Mouse (Mus musculus) stomach, postnatal 0 days (tissue): ENCODE measurements around the gene Chmp6. TPM values are rescaled to one million over a fixed set of nuclear protein-coding genes. Genes with fewer than 3 reads are reported as not detected.

Experiments used
- ATAC-seq: fragments of 200-750 bp; cut with Nextera tagmentation; 2 replicates; pipeline ENCODE4 v1.8.0; 2017; ENCODE audit not compliant: low FRiP score, low TSS enrichment
- DNase-seq: peaks from one replicate; pipeline ENCODE4 v3.0.0-alpha.2; 2016; ENCODE audit warnings: low spot score
- H3K27ac ChIP-seq: fragments of 300-500 bp; sonication (generic); replicated peaks from 2 replicates; pipeline ENCODE4 v1.5.1; 2014; ENCODE audit warnings: mild to moderate bottlenecking, control low read depth
- H3K27me3 ChIP-seq: fragments of 300-500 bp; sonication (generic); 2 replicates; pipeline ENCODE4 v1.6.1; 2014; ENCODE audit warnings: low read length; ENCODE audit not compliant: control insufficient read depth, insufficient read depth
- H3K36me3 ChIP-seq: fragments of 300-500 bp; sonication (generic); 2 replicates; pipeline ENCODE4 v1.6.1; 2014; ENCODE audit warnings: low read length, mixed read lengths; ENCODE audit not compliant: control insufficient read depth, insufficient read depth
- H3K4me1 ChIP-seq: fragments of 300-500 bp; sonication (generic); replicated peaks from 2 replicates; pipeline ENCODE4 v1.6.1; 2014; ENCODE audit warnings: antibody characterized with exemption; ENCODE audit not compliant: control insufficient read depth, insufficient read depth
- H3K4me2 ChIP-seq: fragments of 300-500 bp; sonication (generic); replicated peaks from 2 replicates; pipeline ENCODE4 v1.6.1; 2014; ENCODE audit warnings: low read depth, mild to moderate bottlenecking, control low read depth, moderate library complexity
- H3K4me3 ChIP-seq: fragments of 300-500 bp; sonication (generic); 2 replicates; pipeline ENCODE4 v1.5.1; 2014; ENCODE audit warnings: low read depth, low read length, control low read depth
- H3K9ac ChIP-seq: fragments of 300-500 bp; sonication (generic); 2 replicates; pipeline ENCODE4 v1.6.1; 2014; ENCODE audit warnings: mild to moderate bottlenecking, low read length, control low read depth, mixed read lengths
- H3K9me3 ChIP-seq: fragments of 300-500 bp; sonication (generic); 2 replicates; pipeline ENCODE4 v1.6.1; 2016; ENCODE audit warnings: low read length; ENCODE audit not compliant: control insufficient read depth
- CTCF ChIP-seq: IDR thresholded peaks from 2 replicates; pipeline ENCODE4 v1.5.1; 2016; ENCODE audit warnings: antibody characterized with exemption, low read depth, mild to moderate bottlenecking, moderate library complexity
- EP300 ChIP-seq: optimal IDR thresholded peaks from 2 replicates; pipeline ENCODE3; 2016; ENCODE audit warnings: antibody characterized with exemption
- WGBS: fragments of 180-500 bp; shearing (Covaris S2); extraction: QIAGEN DNeasy Blood & Tissue Kit; methylation state at CpG from one replicate; pipeline ENCODE4 v1.1.7; 2014; 5-methylcytosine and 5-hydroxymethylcytosine counted together
- polyA plus RNA-seq: library from polyadenylated mRNA; unstranded; fragments of >200 nt; fragmentation: Nextera tagmentation; extraction: Ambion mirVana; gene quantifications from 2 replicates; pipeline ENCODE4 v1.2.1, GENCODE M21; 2015

Chmp6 gene
- polyA plus RNA-seq, 1 experiment from 2014 or later, result 84.5 TPM

DNA sequence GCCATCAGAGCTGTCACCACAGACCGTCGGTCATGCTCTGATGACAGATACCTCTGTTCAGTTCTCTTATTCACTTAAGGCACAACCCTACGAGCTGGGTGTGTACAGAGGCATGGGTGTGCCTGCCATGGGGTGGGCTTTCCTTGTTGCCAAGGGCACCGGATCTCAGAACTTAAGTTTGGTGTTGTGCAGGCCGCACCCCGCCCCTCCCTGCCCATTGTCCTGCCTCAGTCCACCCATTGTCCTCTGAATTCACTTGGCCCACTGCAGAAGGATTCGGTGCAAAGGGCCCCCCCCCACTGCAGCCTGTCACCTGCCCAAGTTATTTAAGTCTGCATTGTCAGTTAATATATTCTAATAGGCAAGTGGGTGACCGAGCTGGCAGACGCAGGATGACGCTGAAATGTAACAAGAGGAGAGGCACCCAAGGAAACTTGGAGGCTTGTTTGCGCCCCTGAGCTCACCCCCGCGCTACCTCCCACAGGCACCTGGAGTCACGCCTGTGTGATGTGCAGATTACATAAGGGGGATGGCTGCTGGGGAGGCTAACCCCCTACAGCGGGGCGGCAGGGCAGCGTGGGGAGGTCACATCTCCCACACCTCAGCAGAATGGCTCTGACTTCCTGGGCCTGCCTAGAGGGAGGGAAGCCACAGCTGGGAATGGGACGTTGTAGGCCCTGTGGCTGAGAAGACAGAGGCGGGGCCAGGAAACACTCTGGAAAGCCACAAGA lies 24.7 kb downstream of the Chmp6 start:
- Histone ChIP-seq H3K4me3 (no peak overlapping the region), H3K27ac (peak overlapping the region; percentile 86), H3K4me1 (peaks cover 21% of the 10 kb centered on the region), H3K4me2 (0 out of 2 replicates have a peak overlapping the region, but pooled peaks have one; percentile 5), H3K27me3 (no peaks in the 10 kb centered on the region), H3K9me3 (no peaks in the 10 kb centered on the region), H3K36me3 (no peaks in the 10 kb centered on the region), H3K9ac (peak overlapping the region; percentile 41; the same call in 1 of the 2 replicates)
- DNase-seq (no peak), ATAC-seq (no peak)
- TF ChIP-seq CTCF (no peak), EP300 (no peak)
- 52% methylated on average over 19 of the region's 19 CpGs for WGBS

- Histone ChIP-seq H3K36me3 (no peaks in the 10 kb centered on the region), H3K27ac (no peak overlapping the region; the same call in 1 of the 2 replicates), H3K9me3 (no peaks in the 10 kb centered on the region), H3K27me3 (no peaks in the 10 kb centered on the region), H3K9ac (no peak overlapping the region), H3K4me3 (no peak overlapping the region), H3K4me1 (peaks cover 22% of the 10 kb centered on the region), H3K4me2 (no peak overlapping the region)
- no peak for DNase-seq
- WGBS, result 63% methylated on average over 8 of the region's 8 CpGs
- TF ChIP-seq EP300, result no peak
- no peak for TF ChIP-seq CTCF
- no peak for ATAC-seq
These were observed 26.0 kb downstream of the Chmp6 start for GRCm38 (mm10) chr11:119939073-119939710.

- no peak for ATAC-seq
- no peak overlapping the region for H3K4me2 ChIP-seq
- TF ChIP-seq EP300 (no peak), CTCF (no peak)
- 74% methylated on average over 4 of the region's 4 CpGs for WGBS
- no peaks in the 10 kb centered on the region for H3K27me3 ChIP-seq
- no peak overlapping the region for H3K4me3 ChIP-seq
- peaks cover 24% of the 10 kb centered on the region for H3K4me1 ChIP-seq
- no peak overlapping the region for H3K27ac ChIP-seq
- H3K36me3 ChIP-seq, result no peaks in the 10 kb centered on the region
- H3K9ac ChIP-seq, result no peak overlapping the region
- DNase-seq, result no peak
- no peaks in the 10 kb centered on the region for H3K9me3 ChIP-seq
These were observed 26.5 kb downstream of the Chmp6 start for GRCm38 (mm10) chr11:119939711-119940106.

- Histone ChIP-seq H3K27ac (no peak overlapping the region), H3K4me2 (no peak overlapping the region; the same call in 1 of the 2 replicates), H3K4me3 (no peak overlapping the region), H3K9me3 (no peaks in the 10 kb centered on the region), H3K4me1 (peaks cover 26% of the 10 kb centered on the region), H3K27me3 (no peaks in the 10 kb centered on the region), H3K36me3 (no peaks in the 10 kb centered on the region), H3K9ac (no peak overlapping the region)
- ATAC-seq, result no peak
- DNase-seq, result no peak
- 61% methylated on average over 11 of the region's 11 CpGs for WGBS
- no peak for TF ChIP-seq CTCF
- no peak for TF ChIP-seq EP300
These were observed 26.9 kb downstream of the Chmp6 start for GRCm38 (mm10) chr11:119940142-119940541.

GRCm38 (mm10) chr11:119941794-119942193 lies 28.6 kb downstream of the Chmp6 start:
- WGBS, result 8% methylated on average over 8 of the region's 8 CpGs
- Histone ChIP-seq H3K4me2 (peak overlapping the region; percentile 88), H3K9ac (peak overlapping the region; percentile 74; the same call in 1 of the 2 replicates), H3K4me1 (peaks cover 22% of the 10 kb centered on the region), H3K9me3 (no peaks in the 10 kb centered on the region), H3K27me3 (no peaks in the 10 kb centered on the region), H3K27ac (peak overlapping the region; percentile 90), H3K4me3 (peak overlapping the region; percentile 67), H3K36me3 (no peaks in the 10 kb centered on the region)
- DNase-seq (no peak), ATAC-seq (no peak)
- TF ChIP-seq CTCF (no peak), EP300 (no peak)

DNA sequence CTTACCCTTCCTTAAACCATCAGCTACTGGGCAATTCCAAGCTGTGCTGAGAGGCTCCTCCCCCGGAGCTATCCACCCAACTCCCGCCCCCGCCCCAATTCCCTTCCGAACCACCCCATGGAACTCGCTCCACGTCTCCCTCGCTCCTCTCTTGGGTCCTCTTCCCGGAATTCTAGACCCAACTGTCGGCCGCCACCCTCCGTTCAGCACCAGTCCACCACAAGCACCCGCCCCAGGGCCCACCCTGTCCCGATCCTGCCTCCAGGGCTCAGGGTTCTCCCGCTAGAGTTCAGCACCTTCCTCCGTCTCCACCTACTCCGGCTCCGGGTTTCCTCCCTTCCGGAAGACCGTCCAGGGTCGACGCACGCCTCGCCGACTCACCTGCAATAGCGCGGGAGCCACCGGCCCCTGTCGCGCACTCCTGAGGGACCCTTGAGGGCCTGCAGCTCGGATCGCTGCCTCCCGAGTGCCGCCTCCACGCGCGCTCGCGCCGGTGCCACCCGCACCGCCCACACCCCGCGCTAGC lies 29.0 kb downstream of the Chmp6 start:
- TF ChIP-seq EP300 (no peak), CTCF (no peak)
- Histone ChIP-seq H3K4me2 (peak overlapping the region; percentile 88), H3K9me3 (no peaks in the 10 kb centered on the region), H3K4me3 (peak overlapping the region; percentile 67), H3K9ac (peak overlapping the region; percentile 74), H3K27ac (peak overlapping the region; percentile 90), H3K36me3 (no peaks in the 10 kb centered on the region), H3K27me3 (no peaks in the 10 kb centered on the region), H3K4me1 (peaks cover 19% of the 10 kb centered on the region)
- under 1% methylated on average over 43 of the region's 43 CpGs for WGBS
- ATAC-seq, result peak; percentile 66
- peak; percentile 82 for DNase-seq
